Mouse (Mus musculus): Measurements from ENCODE around the gene Isca1.

DNA sequence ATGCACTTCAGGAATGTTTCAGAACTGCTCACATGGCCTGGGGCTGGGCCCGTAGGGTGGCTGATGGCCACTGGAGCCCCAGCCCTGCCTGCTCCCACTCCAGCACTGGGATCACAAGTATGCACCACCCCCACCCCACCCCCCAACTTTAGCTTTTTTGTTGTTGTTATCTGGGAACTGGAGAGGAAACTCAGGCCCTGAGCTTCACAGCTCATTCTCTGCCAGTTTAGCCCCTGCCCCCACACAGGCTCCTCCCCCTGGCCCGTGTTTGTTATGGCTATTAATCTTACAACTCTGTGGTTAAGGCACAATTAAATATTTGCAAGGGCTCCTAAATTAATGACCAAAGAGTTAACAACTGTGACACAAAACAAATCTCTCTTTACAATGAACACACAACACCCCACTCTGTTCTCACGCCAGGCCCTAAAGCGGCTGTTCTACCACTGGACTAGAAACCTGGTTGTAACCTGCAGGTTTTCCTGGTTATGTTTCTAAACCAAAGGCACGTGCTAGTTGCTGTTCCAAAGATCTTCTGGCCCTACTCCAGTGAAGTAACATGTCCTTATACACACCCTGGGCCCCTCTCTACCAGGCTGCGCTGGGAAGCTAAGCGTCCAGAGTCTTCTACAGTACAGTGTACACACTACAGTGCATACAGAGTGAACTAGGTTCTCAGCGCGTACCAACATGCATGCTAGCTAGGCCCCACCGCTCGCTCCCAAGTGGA, 2.7 kb downstream of the Isca1 start:
- TF ChIP-seq POLR2A (IDR thresholded peaks at IDR 0.05; ENCODE audit: extremely low read depth, insufficient read depth, low read length) (no peak), CTCF (IDR thresholded peaks at IDR 0.05; ENCODE audit: extremely low read depth, insufficient read depth, low read length) (no peak)
